Mouse (Mus musculus) kidney, adult 11 months (tissue): ENCODE results near the gene Olfr71.

ENCODE experiments used
- DNase-seq: peaks from one replicate; pipeline ENCODE4 v3.0.0; 2022

Gene Olfr71

GRCm38 (mm10) chr4:43709869-43710268 lies at the start of gene Olfr71:
TSS of gene Olfr71 (minus strand) at chr4:43710255.
- no peak for DNase-seq

GRCm38 (mm10) chr4:43757213-43757612 lies 47.2 kb upstream of the Olfr71 start:
- DNase-seq = no peak

GRCm38 (mm10) chr4:43745187-43745586 lies 35.1 kb upstream of the Olfr71 start:
- DNase-seq = no peak

GRCm38 (mm10) chr4:43743099-43743498 lies 33.0 kb upstream of the Olfr71 start:
- DNase-seq = no peak

GRCm38 (mm10) chr4:43742637-43743036 lies 32.6 kb upstream of the Olfr71 start:
- DNase-seq = no peak

- no peak for DNase-seq
These were observed 31.5 kb upstream of the Olfr71 start for GRCm38 (mm10) chr4:43741526-43741925.

- DNase-seq = no peak
These were observed 29.1 kb upstream of the Olfr71 start for GRCm38 (mm10) chr4:43738989-43739674.

GRCm38 (mm10) chr4:43737144-43737543 lies 27.1 kb upstream of the Olfr71 start:
- no peak for DNase-seq

GRCm38 (mm10) chr4:43733186-43733585 lies 23.1 kb upstream of the Olfr71 start:
- no peak for DNase-seq

- DNase-seq = no peak
These were observed 22.1 kb upstream of the Olfr71 start for GRCm38 (mm10) chr4:43732171-43732570.

GRCm38 (mm10) chr4:43730750-43731297 lies 20.8 kb upstream of the Olfr71 start:
- DNase-seq = no peak

GRCm38 (mm10) chr4:43729794-43730550 lies 19.9 kb upstream of the Olfr71 start, which contains the start of gene Spaar:
TSS of gene Spaar (plus strand) at chr4:43730034.
- DNase-seq = peak; percentile 73

- DNase-seq = no peak
These were observed 19.1 kb upstream of the Olfr71 start for GRCm38 (mm10) chr4:43729126-43729525.

- peak; percentile 70 for DNase-seq
These were observed 18.5 kb upstream of the Olfr71 start for GRCm38 (mm10) chr4:43728576-43728954.

- DNase-seq = no peak
These were observed 17.9 kb upstream of the Olfr71 start for GRCm38 (mm10) chr4:43727718-43728575.

GRCm38 (mm10) chr4:43726995-43727394 lies 16.9 kb upstream of the Olfr71 start, which contains the start of gene Hrct1:
TSS of gene Hrct1 (plus strand) at chr4:43727188.
- peak; percentile 85 for DNase-seq

GRCm38 (mm10) chr4:43726228-43726993 lies 16.4 kb upstream of the Olfr71 start:
- DNase-seq = no peak

GRCm38 (mm10) chr4:43724764-43725163 lies 14.7 kb upstream of the Olfr71 start:
- DNase-seq = no peak

GRCm38 (mm10) chr4:43722191-43722590 lies 12.1 kb upstream of the Olfr71 start:
- no peak for DNase-seq

- no peak for DNase-seq
These were observed 10.6 kb upstream of the Olfr71 start for GRCm38 (mm10) chr4:43720491-43721228.

GRCm38 (mm10) chr4:43713652-43714219 lies 3.7 kb upstream of the Olfr71 start:
- peak; percentile 60 for DNase-seq
